Mouse (Mus musculus): ENCODE data around the gene C5ar1.
"Not testable (repeated sequence)": the region's sequence is repeated elsewhere in the genome, so short reads cannot be mapped to it uniquely, and the experiment has no call there.

Gene C5ar1

GRCm38 (mm10) chr7:16274922-16275890, 15.9 kb upstream of the C5ar1 start:
- no peak for DNase-seq (ENCODE audit: low spot score)

- DNase-seq (ENCODE audit: low spot score) = no peak
Observed at GRCm38 (mm10) chr7:16273766-16274140, 14.4 kb upstream of the C5ar1 start.

GRCm38 (mm10) chr7:16273081-16273765, 13.9 kb upstream of the C5ar1 start, which contains the start of gene Inafm1:
Inafm1 (minus strand) TSS chr7:16273617.
- DNase-seq (ENCODE audit: low spot score) = peak; percentile 79

- DNase-seq (ENCODE audit: low spot score) = peak; percentile 67
Observed at GRCm38 (mm10) chr7:16272681-16273080, 13.3 kb upstream of the C5ar1 start.

GRCm38 (mm10) chr7:16271139-16271538, 11.8 kb upstream of the C5ar1 start:
- DNase-seq (ENCODE audit: low spot score) = no peak

GRCm38 (mm10) chr7:16266593-16266992, 7.3 kb upstream of the C5ar1 start:
- DNase-seq (ENCODE audit: low spot score) = not testable (repeated sequence)

GRCm38 (mm10) chr7:16265856-16266255, 6.5 kb upstream of the C5ar1 start:
- no peak for DNase-seq (ENCODE audit: low spot score)

- no peak for DNase-seq (ENCODE audit: low spot score)
Observed at GRCm38 (mm10) chr7:16263843-16264242, 4.5 kb upstream of the C5ar1 start.

GRCm38 (mm10) chr7:16263015-16263787, 3.9 kb upstream of the C5ar1 start:
- no peak for DNase-seq (ENCODE audit: low spot score)

- no peak for DNase-seq (ENCODE audit: low spot score)
Observed at GRCm38 (mm10) chr7:16261097-16261496, 1.8 kb upstream of the C5ar1 start.

- no peak for DNase-seq (ENCODE audit: low spot score)
Observed at GRCm38 (mm10) chr7:16257830-16258229, 1.5 kb downstream of the C5ar1 start.

GRCm38 (mm10) chr7:16255963-16256362, 3.4 kb downstream of the C5ar1 start:
- not testable (repeated sequence) for DNase-seq (ENCODE audit: low spot score)

GRCm38 (mm10) chr7:16254195-16254594, 5.1 kb downstream of the C5ar1 start:
- no peak for DNase-seq (ENCODE audit: low spot score)

- no peak for DNase-seq (ENCODE audit: low spot score)
Observed at GRCm38 (mm10) chr7:16250687-16251086, 8.7 kb downstream of the C5ar1 start.

- DNase-seq (ENCODE audit: low spot score) = no peak
Observed at GRCm38 (mm10) chr7:16245958-16246357, 13.4 kb downstream of the C5ar1 start.

- DNase-seq (ENCODE audit: low spot score) = no peak
Observed at GRCm38 (mm10) chr7:16244067-16244466, 15.3 kb downstream of the C5ar1 start, which contains the start of gene C5ar2. C5ar2 (minus strand) TSS chr7:16244154.

- no peak for DNase-seq (ENCODE audit: low spot score)
Observed at GRCm38 (mm10) chr7:16242198-16242597, 17.1 kb downstream of the C5ar1 start.

GRCm38 (mm10) chr7:16241787-16242186, 17.6 kb downstream of the C5ar1 start:
- no peak for DNase-seq (ENCODE audit: low spot score)

GRCm38 (mm10) chr7:16240978-16241303, 18.4 kb downstream of the C5ar1 start:
- DNase-seq (ENCODE audit: low spot score) = no peak

- no peak for DNase-seq (ENCODE audit: low spot score)
Observed at GRCm38 (mm10) chr7:16240281-16240977, 18.9 kb downstream of the C5ar1 start.

GRCm38 (mm10) chr7:16239554-16239997, 19.8 kb downstream of the C5ar1 start:
- no peak for DNase-seq (ENCODE audit: low spot score)

- no peak for DNase-seq (ENCODE audit: low spot score)
Observed at GRCm38 (mm10) chr7:16229869-16230268, 29.5 kb downstream of the C5ar1 start.

Data from left cerebral cortex, adult 11 months (tissue).